Mouse (Mus musculus) heart, postnatal 0 days (tissue): ENCODE results near the gene Ggt5.

Source experiments
- CTCF ChIP-seq: IDR thresholded peaks from 2 replicates; pipeline ENCODE4 v1.5.1; 2016; ENCODE audit warnings: antibody characterized with exemption, control low read depth, low read depth
- EP300 ChIP-seq: IDR thresholded peaks from 2 replicates; pipeline ENCODE4 v1.6.1; 2016; ENCODE audit warnings: antibody characterized with exemption, low read depth

GRCm38 (mm10) chr10:75585876-75586552 lies 3.1 kb upstream of the Ggt5 start:
- TF ChIP-seq EP300 (no peak), CTCF (peak; percentile 99)
